Mouse (Mus musculus): ENCODE results near the gene Rassf1. TPM values are rescaled to one million over a fixed set of nuclear protein-coding genes. Genes with fewer than 3 reads are reported as not detected.
A peak's percentile ranks its signal among the peaks of the same experiment; 100 is the strongest.

Rassf1 gene
- 53.2 and 60.1 TPM in 2 replicates for polyA plus RNA-seq (2014; fragmentation: Nextera tagmentation; extraction: Ambion mirVana)

DNA sequence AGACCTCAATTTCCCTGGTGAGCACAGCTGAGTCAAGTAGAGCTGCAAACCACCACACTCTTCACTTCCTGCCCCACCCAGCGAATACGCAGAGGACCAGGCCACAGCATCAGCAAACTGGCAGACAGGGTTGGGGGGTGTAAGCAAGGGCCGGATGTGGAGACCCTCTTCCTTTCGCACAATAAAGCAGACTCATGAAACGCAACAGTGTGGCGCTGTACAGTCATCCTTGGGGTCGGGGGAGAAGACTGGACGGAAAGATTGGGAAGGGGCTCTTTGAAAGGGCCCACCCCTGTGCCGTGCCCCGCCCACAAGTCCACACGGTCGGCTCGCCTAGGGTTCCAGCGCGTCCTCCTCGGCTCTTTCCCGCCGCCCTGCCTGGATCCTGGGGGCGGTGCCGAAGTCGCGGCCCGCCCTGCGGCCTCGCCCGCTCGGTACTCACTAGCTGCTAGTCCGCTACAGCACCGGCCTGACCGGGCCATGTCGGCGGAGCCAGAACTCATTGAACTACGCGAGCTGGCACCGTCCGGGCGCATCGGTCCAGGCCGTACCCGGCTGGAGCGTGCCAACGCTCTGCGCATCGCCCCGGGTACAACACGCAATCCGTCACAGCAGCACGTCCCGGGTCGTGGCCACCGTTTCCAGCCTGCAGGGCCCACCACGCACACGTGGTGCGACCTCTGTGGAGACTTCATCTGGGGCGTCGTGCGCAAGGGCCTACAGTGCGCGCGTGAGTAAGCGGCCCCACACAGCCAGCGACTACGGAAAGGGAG is at the start of gene Rassf1:
TSS of gene Rassf1 (plus strand) at position 439 of the 773 bp plus-strand sequence.
- WGBS = under 1% methylated on average over 63 of the region's 63 CpGs

DNA sequence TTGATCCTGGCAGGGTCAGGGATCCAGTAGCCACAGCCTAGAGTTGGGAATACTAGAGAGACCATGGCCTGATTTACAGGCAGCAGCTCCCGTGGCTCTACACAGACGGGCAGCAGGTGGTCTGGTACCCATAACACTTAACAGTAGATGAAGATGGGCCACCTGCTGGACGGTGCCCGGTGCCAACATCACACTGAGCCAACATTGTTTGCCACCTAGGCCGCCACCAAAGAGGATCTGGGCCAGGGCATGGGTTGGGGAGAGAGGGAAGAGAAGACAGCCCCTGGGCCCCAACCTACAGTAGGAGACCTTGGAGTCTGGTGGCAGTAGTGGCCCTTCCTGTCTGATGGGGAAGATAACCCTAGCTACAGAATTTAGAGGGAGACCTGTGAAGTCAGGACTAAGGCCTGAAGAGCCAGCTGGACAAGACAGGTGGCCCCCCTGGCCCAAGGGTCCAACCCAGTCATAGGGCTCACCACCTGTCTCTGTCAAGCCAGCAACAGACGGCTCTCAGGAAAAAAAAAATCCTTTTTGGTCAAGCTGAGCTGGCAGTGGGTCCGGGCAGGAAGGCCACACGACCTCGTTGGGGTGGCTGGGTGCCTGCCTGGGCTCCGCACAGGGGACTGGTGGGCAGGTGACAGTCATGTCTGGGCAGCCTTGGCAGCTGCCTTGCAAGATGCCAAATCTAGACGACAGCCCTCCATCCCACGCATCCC is 49.1 kb upstream of the Rassf1 start:
- ATAC-seq (ENCODE audit: low FRiP score, low TSS enrichment) = no peak
- no peaks in the 10 kb centered on the region for H3K9me3 ChIP-seq (ENCODE audit: control insufficient read depth, low read length)
- no peaks in the 10 kb centered on the region for H3K36me3 ChIP-seq (ENCODE audit: control insufficient read depth, insufficient read depth, low read length)
- no peak overlapping the region for H3K4me2 ChIP-seq (replicated peaks; ENCODE audit: low read depth, low read length)
- H3K27me3 ChIP-seq (ENCODE audit: control insufficient read depth, insufficient read depth, low read length) = 0 out of 2 replicates have a peak, but pooled peaks cover 2% of the 10 kb centered on the region
- no peaks in the 10 kb centered on the region; the same call in 1 of the 2 replicates for H3K4me1 ChIP-seq (ENCODE audit: control insufficient read depth, insufficient read depth, low read length)
- H3K27ac ChIP-seq (ENCODE audit: low read depth, low read length) = no peak overlapping the region
- H3K9ac ChIP-seq (ENCODE audit: low read depth, low read length) = no peak overlapping the region
- H3K4me3 ChIP-seq (ENCODE audit: low read length) = no peak overlapping the region
- 87% methylated on average over 12 of the region's 12 CpGs for WGBS

More for the DNA sequence above, at the start of gene Rassf1:
- no peaks in the 10 kb centered on the region; the same call in 1 of the 2 replicates for H3K36me3 ChIP-seq (ENCODE audit: control insufficient read depth, insufficient read depth, low read length)
- H3K9me3 ChIP-seq (ENCODE audit: control insufficient read depth, low read length) = no peaks in the 10 kb centered on the region
- peak within 1 kb of the TSS; percentile 63 for H3K4me3 ChIP-seq (ENCODE audit: low read length)
- peaks cover 51% of the 10 kb centered on the region for H3K4me1 ChIP-seq (ENCODE audit: control insufficient read depth, insufficient read depth, low read length)
- peak within 1 kb of the TSS; percentile 87 for H3K4me2 ChIP-seq (replicated peaks; ENCODE audit: low read depth, low read length)
- H3K27ac ChIP-seq (ENCODE audit: low read depth, low read length) = peak within 1 kb of the TSS; percentile 69
- peak; percentile 44 for ATAC-seq (ENCODE audit: low FRiP score, low TSS enrichment)
- no peaks in the 10 kb centered on the region for H3K27me3 ChIP-seq (ENCODE audit: control insufficient read depth, insufficient read depth, low read length)
- peak within 1 kb of the TSS; percentile 67 for H3K9ac ChIP-seq (ENCODE audit: low read depth, low read length)

DNA sequence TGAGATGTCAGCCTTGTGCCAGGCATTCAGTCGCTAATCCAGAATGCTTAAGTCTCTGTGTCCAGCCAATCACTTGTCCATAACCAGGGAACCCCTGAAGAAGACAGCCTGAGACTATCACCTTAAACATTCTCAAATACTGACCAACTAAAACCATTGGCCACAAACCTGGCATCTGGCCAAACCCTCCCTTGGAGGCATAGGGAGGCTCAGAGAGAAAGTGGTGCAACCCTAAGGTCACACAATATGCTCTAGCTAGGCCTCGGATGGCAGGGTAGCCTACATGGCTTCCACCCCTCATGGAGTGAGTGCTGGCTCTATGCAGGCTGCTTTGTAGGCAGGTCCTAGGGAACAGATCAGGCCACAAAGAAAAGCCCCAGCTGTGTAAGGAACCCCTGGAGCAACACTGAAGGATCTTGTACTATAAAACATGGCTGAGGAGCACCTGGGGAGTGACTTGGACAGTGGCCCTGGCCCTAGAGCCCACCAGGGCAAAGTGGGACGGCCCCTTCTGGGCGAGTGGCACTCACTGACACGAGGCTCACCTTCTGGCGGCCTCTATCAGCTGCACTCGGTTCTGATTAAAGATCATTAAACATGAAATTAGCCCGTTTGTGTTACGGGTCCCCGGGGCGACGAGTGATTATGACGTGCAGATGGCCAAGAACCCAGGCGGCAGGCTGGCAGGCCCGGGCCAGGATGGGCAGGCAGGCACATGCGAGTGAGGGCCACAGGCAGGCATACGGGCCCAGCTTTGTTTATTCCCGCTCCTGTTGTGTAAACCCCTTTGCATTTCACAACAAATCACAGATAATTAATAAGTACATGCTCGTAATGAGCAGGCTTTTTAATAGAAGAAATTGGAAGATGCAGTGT is 46.5 kb upstream of the Rassf1 start:
- Histone ChIP-seq H3K4me3 (ENCODE audit: low read length) (no peak overlapping the region), H3K36me3 (ENCODE audit: control insufficient read depth, insufficient read depth, low read length) (no peaks in the 10 kb centered on the region), H3K9ac (ENCODE audit: low read depth, low read length) (no peak overlapping the region), H3K9me3 (ENCODE audit: control insufficient read depth, low read length) (no peaks in the 10 kb centered on the region), H3K4me2 (replicated peaks; ENCODE audit: low read depth, low read length) (no peak overlapping the region), H3K27ac (ENCODE audit: low read depth, low read length) (no peak overlapping the region), H3K27me3 (ENCODE audit: control insufficient read depth, insufficient read depth, low read length) (peaks cover 5% of the 10 kb centered on the region; the same call in 1 of the 2 replicates), H3K4me1 (ENCODE audit: control insufficient read depth, insufficient read depth, low read length) (no peaks in the 10 kb centered on the region; the same call in 1 of the 2 replicates)
- WGBS = 80% methylated on average over 19 of the region's 19 CpGs
- ATAC-seq (ENCODE audit: low FRiP score, low TSS enrichment) = no peak

DNA sequence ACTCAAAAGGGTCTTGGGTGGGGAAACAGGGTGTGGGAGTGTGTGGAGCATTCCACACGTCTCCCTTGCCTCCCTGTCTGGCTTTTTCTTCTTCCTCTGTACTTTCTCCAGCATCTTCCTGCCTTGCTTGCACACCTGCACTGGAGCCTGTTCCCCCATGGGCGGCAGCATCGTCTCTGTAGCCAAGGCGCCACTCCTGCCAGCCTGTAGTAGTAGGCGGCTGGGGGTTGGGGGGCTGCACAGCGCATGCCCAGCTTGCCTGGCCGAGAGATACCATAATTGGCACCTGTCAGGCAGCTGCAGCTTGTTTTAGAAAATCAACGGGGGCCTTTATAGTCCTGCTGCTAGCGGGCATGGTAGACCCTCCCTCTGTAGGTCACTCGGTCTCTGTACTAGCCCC is 43.1 kb upstream of the Rassf1 start:
- no peak for ATAC-seq (ENCODE audit: low FRiP score, low TSS enrichment)
- Histone ChIP-seq H3K36me3 (ENCODE audit: control insufficient read depth, insufficient read depth, low read length) (no peaks in the 10 kb centered on the region), H3K27ac (ENCODE audit: low read depth, low read length) (no peak overlapping the region), H3K4me3 (ENCODE audit: low read length) (no peak overlapping the region), H3K9ac (ENCODE audit: low read depth, low read length) (no peak overlapping the region), H3K4me1 (ENCODE audit: control insufficient read depth, insufficient read depth, low read length) (peaks cover 15% of the 10 kb centered on the region), H3K9me3 (ENCODE audit: control insufficient read depth, low read length) (no peaks in the 10 kb centered on the region), H3K4me2 (replicated peaks; ENCODE audit: low read depth, low read length) (no peak overlapping the region), H3K27me3 (ENCODE audit: control insufficient read depth, insufficient read depth, low read length) (peaks cover 2% of the 10 kb centered on the region; the same call in 1 of the 2 replicates)
- WGBS = 51% methylated on average over 10 of the region's 10 CpGs

GRCm38 (mm10) chr9:107510384-107511100 is 40.8 kb upstream of the Rassf1 start:
- WGBS = 78% methylated on average over 14 of the region's 14 CpGs
- no peaks in the 10 kb centered on the region for H3K36me3 ChIP-seq (ENCODE audit: control insufficient read depth, insufficient read depth, low read length)
- H3K9ac ChIP-seq (ENCODE audit: low read depth, low read length) = no peak overlapping the region
- H3K9me3 ChIP-seq (ENCODE audit: control insufficient read depth, low read length) = no peaks in the 10 kb centered on the region
- H3K4me1 ChIP-seq (ENCODE audit: control insufficient read depth, insufficient read depth, low read length) = peaks cover 15% of the 10 kb centered on the region
- no peak overlapping the region for H3K4me2 ChIP-seq (replicated peaks; ENCODE audit: low read depth, low read length)
- no peak overlapping the region for H3K27ac ChIP-seq (ENCODE audit: low read depth, low read length)
- ATAC-seq (ENCODE audit: low FRiP score, low TSS enrichment) = no peak
- peaks cover 9% of the 10 kb centered on the region; the same call in 1 of the 2 replicates for H3K27me3 ChIP-seq (ENCODE audit: control insufficient read depth, insufficient read depth, low read length)
- no peak overlapping the region for H3K4me3 ChIP-seq (ENCODE audit: low read length)

DNA sequence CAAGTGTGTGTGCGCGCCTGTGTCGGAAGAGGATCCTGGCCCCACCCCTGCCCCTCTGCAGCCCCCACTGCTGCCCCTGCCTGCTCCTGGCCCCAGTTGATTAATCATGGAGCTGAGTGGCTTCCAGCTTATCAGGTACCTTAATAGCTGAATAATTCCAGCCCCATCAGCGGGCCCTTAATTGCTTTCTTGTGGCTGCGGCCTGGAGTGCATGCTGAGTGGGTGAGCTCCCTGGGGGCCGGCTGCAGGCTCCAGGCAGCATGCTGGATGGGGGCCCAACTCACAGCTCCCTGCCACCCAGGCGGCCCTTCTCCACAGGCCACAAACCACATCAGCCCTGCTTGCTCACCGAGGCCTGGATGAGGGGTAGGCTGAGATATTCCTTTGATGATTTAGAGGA is 39.9 kb upstream of the Rassf1 start:
- Histone ChIP-seq H3K27ac (ENCODE audit: low read depth, low read length) (peak overlapping the region; percentile 56; the same call in 1 of the 2 replicates), H3K27me3 (ENCODE audit: control insufficient read depth, insufficient read depth, low read length) (peaks cover 9% of the 10 kb centered on the region; the same call in 1 of the 2 replicates), H3K9ac (ENCODE audit: low read depth, low read length) (no peak overlapping the region), H3K36me3 (ENCODE audit: control insufficient read depth, insufficient read depth, low read length) (no peaks in the 10 kb centered on the region), H3K4me3 (ENCODE audit: low read length) (no peak overlapping the region), H3K9me3 (ENCODE audit: control insufficient read depth, low read length) (no peaks in the 10 kb centered on the region), H3K4me1 (ENCODE audit: control insufficient read depth, insufficient read depth, low read length) (peaks cover 15% of the 10 kb centered on the region), H3K4me2 (replicated peaks; ENCODE audit: low read depth, low read length) (no peak overlapping the region)
- ATAC-seq (ENCODE audit: low FRiP score, low TSS enrichment) = peak; percentile 36; the same call in 1 of the 2 replicates
- 37% methylated on average over 8 of the region's 8 CpGs for WGBS

DNA sequence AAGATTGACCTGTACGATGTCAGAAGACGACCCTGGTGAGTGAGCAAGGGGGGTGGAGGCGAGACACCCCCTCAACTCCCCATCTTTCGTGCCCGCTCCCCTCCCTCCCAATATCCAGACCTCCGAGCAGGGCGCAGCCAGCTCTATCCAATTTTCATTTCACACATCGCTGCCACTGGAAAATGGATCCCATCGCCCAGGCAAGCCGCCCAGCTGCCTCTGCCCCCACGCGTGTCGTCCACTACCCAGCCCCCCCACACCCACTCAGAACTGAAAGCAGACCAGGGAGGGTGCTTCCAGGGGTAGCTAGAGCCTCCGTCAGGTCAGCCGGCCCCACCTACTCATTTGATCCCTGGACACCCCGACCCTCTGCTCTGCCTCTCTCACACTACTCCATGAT is 39.0 kb upstream of the Rassf1 start:
- H3K4me3 ChIP-seq (ENCODE audit: low read length) = no peak overlapping the region
- no peak overlapping the region for H3K9ac ChIP-seq (ENCODE audit: low read depth, low read length)
- H3K4me2 ChIP-seq (replicated peaks; ENCODE audit: low read depth, low read length) = no peak overlapping the region
- no peaks in the 10 kb centered on the region for H3K9me3 ChIP-seq (ENCODE audit: control insufficient read depth, low read length)
- no peak for ATAC-seq (ENCODE audit: low FRiP score, low TSS enrichment)
- 38% methylated on average over 16 of the region's 16 CpGs for WGBS
- H3K36me3 ChIP-seq (ENCODE audit: control insufficient read depth, insufficient read depth, low read length) = no peaks in the 10 kb centered on the region
- H3K4me1 ChIP-seq (ENCODE audit: control insufficient read depth, insufficient read depth, low read length) = peaks cover 15% of the 10 kb centered on the region
- no peak overlapping the region for H3K27ac ChIP-seq (ENCODE audit: low read depth, low read length)
- H3K27me3 ChIP-seq (ENCODE audit: control insufficient read depth, insufficient read depth, low read length) = peaks cover 9% of the 10 kb centered on the region; the same call in 1 of the 2 replicates

Data from kidney, embryonic 14.5 days (tissue).